In the genomic region with DNA sequence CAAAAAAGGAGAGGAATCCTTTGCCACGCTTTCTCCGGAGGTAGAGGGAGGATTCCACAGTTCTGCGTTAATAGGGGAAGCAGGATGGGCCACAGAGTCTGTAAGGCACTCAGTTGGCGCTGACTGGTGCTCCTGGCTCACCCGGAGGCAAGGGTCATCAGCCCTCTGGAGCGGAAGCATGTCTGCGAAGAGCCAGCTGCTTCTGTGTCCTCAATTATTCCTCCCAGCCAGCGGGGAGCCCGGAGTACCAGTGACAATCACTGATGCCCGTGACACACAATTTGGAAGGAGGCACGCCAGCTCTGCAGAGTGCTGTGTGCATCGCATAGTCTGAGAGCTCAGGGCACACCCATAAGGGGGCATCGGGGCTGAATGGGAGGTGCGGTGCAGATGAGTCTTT, we compare ENCODE assay signal across 8 mouse cellular contexts. TPM values are rescaled to one million over a fixed set of nuclear protein-coding genes. Genes with fewer than 3 reads are reported as not detected.
DNase-seq lines count a peak whose midpoint lies in the region; ATAC-seq and TF ChIP-seq lines count a peak whose summit lies in the region.

No protein-coding gene starts in this region.

- H3K9ac ChIP-seq in neural tube, embryonic 12.5 days = no peak overlapping the region
- no peak overlapping the region for H3K9ac ChIP-seq in intestine, postnatal 0 days (ENCODE audit: low read depth, low read length)
- H3K9ac ChIP-seq in stomach, embryonic 15.5 days = no peak overlapping the region

- intact Hi-C loops in gastrocnemius, postnatal 14 days (cut with DNase I; ENCODE audit: low total_unique reads) = no loop called here

- TF ChIP-seq CTCF in intestine, postnatal 0 days (IDR thresholded peaks at IDR 0.05; ENCODE audit: low read depth) = no peak

- H3K4me2 ChIP-seq in neural tube, embryonic 12.5 days (replicated peaks) = peak overlapping the region; percentile 24; the same call in 1 of the 2 replicates
- no peak overlapping the region for H3K4me2 ChIP-seq in intestine, postnatal 0 days (replicated peaks; ENCODE audit: low read depth)
- no peak overlapping the region for H3K4me2 ChIP-seq in stomach, embryonic 15.5 days

- no peak for ATAC-seq in neural tube, embryonic 12.5 days (ENCODE audit: low FRiP score, low read depth)
- ATAC-seq in intestine, postnatal 0 days = no peak
- ATAC-seq in stomach, embryonic 15.5 days (ENCODE audit: insufficient read depth, low FRiP score, low read depth) = no peak
- ATAC-seq in megakaryocyte-erythroid progenitor cell, adult 5-6 weeks (replicated peaks; ENCODE audit: low FRiP score, low TSS enrichment, poor library complexity, severe bottlenecking) = no peak

- peaks cover 37% of the 10 kb centered on the region for H3K4me1 ChIP-seq in neural tube, embryonic 12.5 days
- peaks cover 3% of the 10 kb centered on the region; the same call in 1 of the 2 replicates for H3K4me1 ChIP-seq in intestine, postnatal 0 days (replicated peaks; ENCODE audit: control insufficient read depth, insufficient read depth, low read length)
- H3K4me1 ChIP-seq in stomach, embryonic 15.5 days = peaks cover 55% of the 10 kb centered on the region

- no peaks in the 10 kb centered on the region for H3K27me3 ChIP-seq in neural tube, embryonic 12.5 days (replicated peaks)
- H3K27me3 ChIP-seq in intestine, postnatal 0 days (replicated peaks; ENCODE audit: control insufficient read depth, insufficient read depth, low read length) = no peaks in the 10 kb centered on the region
- H3K27me3 ChIP-seq in stomach, embryonic 15.5 days (replicated peaks) = no peaks in the 10 kb centered on the region

- DNase-seq in gastrocnemius, postnatal 14 days = peak; percentile 46
- DNase-seq in gastrocnemius, postnatal 10 days = no peak
- DNase-seq in neural tube, embryonic 10.5 days (ENCODE audit: extremely low spot score, low spot score) = no peak
- DNase-seq in adrenal gland, adult 2 months = no peak

- WGBS in neural tube, embryonic 12.5 days = 45% methylated on average over 14 of the region's 14 CpGs
- WGBS in intestine, postnatal 0 days = 60% methylated on average over 14 of the region's 14 CpGs
- 38% methylated on average over 14 of the region's 14 CpGs for WGBS in stomach, embryonic 15.5 days

- H3K36me3 ChIP-seq in neural tube, embryonic 12.5 days = no peaks in the 10 kb centered on the region
- no peaks in the 10 kb centered on the region for H3K36me3 ChIP-seq in intestine, postnatal 0 days (ENCODE audit: control insufficient read depth, insufficient read depth)
- no peaks in the 10 kb centered on the region for H3K36me3 ChIP-seq in stomach, embryonic 15.5 days

- H3K9me3 ChIP-seq in neural tube, embryonic 12.5 days = no peaks in the 10 kb centered on the region
- H3K9me3 ChIP-seq in intestine, postnatal 0 days (ENCODE audit: control insufficient read depth) = no peaks in the 10 kb centered on the region
- no peaks in the 10 kb centered on the region for H3K9me3 ChIP-seq in stomach, embryonic 15.5 days

- H3K27ac ChIP-seq in neural tube, embryonic 12.5 days = no peak overlapping the region
- H3K27ac ChIP-seq in intestine, postnatal 0 days (ENCODE audit: low read depth, low read length) = peak overlapping the region; percentile 64
- peak overlapping the region; percentile 87 for H3K27ac ChIP-seq in stomach, embryonic 15.5 days

- no peak overlapping the region for H3K4me3 ChIP-seq in neural tube, embryonic 12.5 days
- H3K4me3 ChIP-seq in intestine, postnatal 0 days (ENCODE audit: low read depth, low read length) = no peak overlapping the region
- no peak overlapping the region for H3K4me3 ChIP-seq in stomach, embryonic 15.5 days (replicated peaks)

RNA-seq across cellular contexts. Expression of gene Abtb1, which starts 54.3 kb away (rescaled TPM):
- total RNA-seq in gastrocnemius, postnatal 14 days (2021) = 10 to 100 TPM; 17.8 to 18.2 TPM
- 10 to 100 TPM; 15.6 to 17.9 TPM for total RNA-seq in gastrocnemius, postnatal 10 days (2021)
- 37.3 and 38.2 TPM in 2 replicates for polyA plus RNA-seq in neural tube, embryonic 12.5 days (2016; fragmentation: Nextera tagmentation; extraction: Ambion mirVana)
- polyA plus RNA-seq in intestine, postnatal 0 days (2015; fragmentation: Nextera tagmentation; extraction: Ambion mirVana) = 22.7 and 23.9 TPM in 2 replicates
- polyA plus RNA-seq in stomach, embryonic 15.5 days (2015; fragmentation: Nextera tagmentation; extraction: Ambion mirVana) = 29.8 and 31.5 TPM in 2 replicates
- total RNA-seq in megakaryocyte-erythroid progenitor cell, adult 5-6 weeks (2014; fragmentation: Nextera tagmentation) = 16.9 and 47.2 TPM in 2 replicates
- total RNA-seq in megakaryocyte-erythroid progenitor cell, adult 5-6 weeks (2017) = 30.6 and 44.0 TPM in 2 replicates
- total RNA-seq in adrenal gland, adult 2 months (2021) = 10 to 100 TPM; 18.0 to 25.8 TPM
- polyA plus RNA-seq in adrenal gland, adult 2 months (2012; rRNA removed) = 119 and 120 TPM in 2 replicates
